ENCODE assay signal across 8 mouse cellular contexts in genomic region chr2:94405397-94406082, GRCm38 (mm10). TPM values are rescaled to one million over a fixed set of nuclear protein-coding genes. Genes with fewer than 3 reads are reported as not detected.
A peak's percentile ranks its signal among the peaks of the same experiment; 100 is the strongest.
DNase-seq lines count a peak whose midpoint lies in the region; ATAC-seq and TF ChIP-seq lines count a peak whose summit lies in the region.

No protein-coding gene starts in this region.

- no peak for ATAC-seq in forebrain, embryonic 14.5 days
- no peak for ATAC-seq in limb, embryonic 11.5 days (ENCODE audit: insufficient number of reproducible peaks, low FRiP score, low TSS enrichment, low read depth)
- no peak for ATAC-seq in midbrain, embryonic 11.5 days (ENCODE audit: low FRiP score)

- peak overlapping the region; percentile 94 for H3K4me3 ChIP-seq in left cerebral cortex, adult 2 months
- peak overlapping the region; percentile 94 for H3K4me3 ChIP-seq in forebrain, embryonic 14.5 days (ENCODE audit: low read depth, low read length)
- H3K4me3 ChIP-seq in limb, embryonic 11.5 days (ENCODE audit: low read depth, low read length) = peak overlapping the region; percentile 94
- peak overlapping the region; percentile 78 for H3K4me3 ChIP-seq in midbrain, embryonic 11.5 days (ENCODE audit: low read depth, low read length)

- intact Hi-C loops in left cerebral cortex, adult 2 months (cut with DNase I) = no loop called here
- intact Hi-C loops in left cerebral cortex, postnatal 36 days (cut with DNase I) = no loop called here

- H3K4me2 ChIP-seq in forebrain, embryonic 14.5 days (ENCODE audit: low read length) = peak overlapping the region; percentile 87
- H3K4me2 ChIP-seq in limb, embryonic 11.5 days (ENCODE audit: low read depth, severe bottlenecking) = peak overlapping the region; percentile 75
- H3K4me2 ChIP-seq in midbrain, embryonic 11.5 days = peak overlapping the region; percentile 72

- peak overlapping the region; percentile 93 for H3K27ac ChIP-seq in left cerebral cortex, adult 2 months
- H3K27ac ChIP-seq in forebrain, embryonic 14.5 days (ENCODE audit: low read depth, low read length) = no peak overlapping the region
- no peak overlapping the region; the same call in 1 of the 2 replicates for H3K27ac ChIP-seq in limb, embryonic 11.5 days (replicated peaks; ENCODE audit: low read depth, low read length)
- H3K27ac ChIP-seq in midbrain, embryonic 11.5 days (ENCODE audit: low read depth, low read length) = no peak overlapping the region

- WGBS in forebrain, embryonic 14.5 days = 8% methylated on average over 21 of the region's 21 CpGs
- WGBS in limb, embryonic 11.5 days = 6% methylated on average over 21 of the region's 21 CpGs
- 18% methylated on average over 21 of the region's 21 CpGs for WGBS in midbrain, embryonic 11.5 days

- DNase-seq in left cerebral cortex, adult 2 months (ENCODE audit: extremely low spot score in 1 of 2, low spot score in 2 of 2) = peak in 1 of 2 experiments; percentile 19
- no peak for DNase-seq in left cerebral cortex, postnatal 36 days (ENCODE audit: low spot score in 2 of 2)
- peak; percentile 58 for DNase-seq in adipocyte (ENCODE audit: low spot score)
- peak; percentile 49 for DNase-seq in forebrain, embryonic 14.5 days (ENCODE audit: low spot score)
- peak; percentile 56 for DNase-seq in limb, embryonic 11.5 days (ENCODE audit: low spot score)
- no peak for DNase-seq in midbrain, embryonic 11.5 days (ENCODE audit: low spot score, missing footprints)
- DNase-seq in ovary, adult 18-20 months (ENCODE audit: low spot score) = no peak
- DNase-seq in cerebellum, adult 18-20 months = no peak

- TF ChIP-seq CTCF in left cerebral cortex, adult 2 months (IDR thresholded peaks at IDR 0.05) = peak; percentile 18

- no peaks in the 10 kb centered on the region for H3K9me3 ChIP-seq in forebrain, embryonic 14.5 days (replicated peaks; ENCODE audit: control insufficient read depth, low read length)
- no peaks in the 10 kb centered on the region for H3K9me3 ChIP-seq in limb, embryonic 11.5 days (ENCODE audit: control insufficient read depth, low read length)
- H3K9me3 ChIP-seq in midbrain, embryonic 11.5 days (ENCODE audit: control insufficient read depth, low read length) = no peaks in the 10 kb centered on the region

- H3K4me1 ChIP-seq in forebrain, embryonic 14.5 days (ENCODE audit: control insufficient read depth, insufficient read depth, low read length) = peaks cover 9% of the 10 kb centered on the region
- no peaks in the 10 kb centered on the region for H3K4me1 ChIP-seq in limb, embryonic 11.5 days (ENCODE audit: control insufficient read depth, insufficient read depth, low read length)
- peaks cover 16% of the 10 kb centered on the region for H3K4me1 ChIP-seq in midbrain, embryonic 11.5 days (ENCODE audit: control insufficient read depth, insufficient read depth, low read length)

- H3K27me3 ChIP-seq in forebrain, embryonic 14.5 days (replicated peaks; ENCODE audit: control insufficient read depth, insufficient read depth, low read length) = no peaks in the 10 kb centered on the region
- H3K27me3 ChIP-seq in limb, embryonic 11.5 days (ENCODE audit: control insufficient read depth, insufficient read depth, low read length) = no peaks in the 10 kb centered on the region
- no peaks in the 10 kb centered on the region for H3K27me3 ChIP-seq in midbrain, embryonic 11.5 days (ENCODE audit: control insufficient read depth, insufficient read depth, low read length)

- H3K9ac ChIP-seq in forebrain, embryonic 14.5 days (ENCODE audit: low read length) = peak overlapping the region; percentile 90
- peak overlapping the region; percentile 93; the same call in 1 of the 2 replicates for H3K9ac ChIP-seq in limb, embryonic 11.5 days (ENCODE audit: low read length)
- peak overlapping the region; percentile 88 for H3K9ac ChIP-seq in midbrain, embryonic 11.5 days (ENCODE audit: low read length)

- H3K36me3 ChIP-seq in forebrain, embryonic 14.5 days (ENCODE audit: control insufficient read depth, insufficient read depth, low read length) = peaks cover 4% of the 10 kb centered on the region
- no peaks in the 10 kb centered on the region for H3K36me3 ChIP-seq in limb, embryonic 11.5 days (ENCODE audit: control insufficient read depth, insufficient read depth, low read length)
- no peaks in the 10 kb centered on the region for H3K36me3 ChIP-seq in midbrain, embryonic 11.5 days (ENCODE audit: control insufficient read depth, insufficient read depth, low read length)

RNA-seq across cellular contexts. Expression of gene Ttc17, which starts 0.9 kb away (rescaled TPM):
- 10 to 100 TPM; 33.5 to 35.4 TPM for total RNA-seq in left cerebral cortex, adult 2 months (2021)
- total RNA-seq in left cerebral cortex, postnatal 36 days (2021) = 10 to 100 TPM; 30.3 to 37.4 TPM
- 19.1 and 21.7 TPM in 2 replicates for polyA plus RNA-seq in forebrain, embryonic 14.5 days (2014; fragmentation: Nextera tagmentation; extraction: Ambion mirVana)
- 13.2 and 13.3 TPM in 2 replicates for polyA plus RNA-seq in limb, embryonic 11.5 days (2014; fragmentation: Nextera tagmentation; extraction: Ambion mirVana)
- polyA plus RNA-seq in midbrain, embryonic 11.5 days (2014; fragmentation: Nextera tagmentation; extraction: Ambion mirVana) = 12.5 and 15.3 TPM in 2 replicates

RNA-seq across cellular contexts. Expression of gene Api5, which starts 32.4 kb away (rescaled TPM):
- total RNA-seq in left cerebral cortex, adult 2 months (2021) = 10 to 100 TPM; 57.1 to 64.9 TPM
- total RNA-seq in left cerebral cortex, postnatal 36 days (2021) = 10 to 100 TPM; 56.9 to 58.9 TPM
- polyA plus RNA-seq in forebrain, embryonic 14.5 days (2014; fragmentation: Nextera tagmentation; extraction: Ambion mirVana) = 144 and 146 TPM in 2 replicates
- polyA plus RNA-seq in limb, embryonic 11.5 days (2014; fragmentation: Nextera tagmentation; extraction: Ambion mirVana) = 219 and 232 TPM in 2 replicates
- 252 and 261 TPM in 2 replicates for polyA plus RNA-seq in midbrain, embryonic 11.5 days (2014; fragmentation: Nextera tagmentation; extraction: Ambion mirVana)

Comparison
In these comparisons a context has a peak if more than half of its experiments do, and no peak if none do; other contexts are left out.
1. DNase-seq: peak in adipocyte (single experiment), forebrain, embryonic 14.5 days (single experiment) and limb, embryonic 11.5 days (single experiment); none in left cerebral cortex, postnatal 36 days (0 of 2), midbrain, embryonic 11.5 days (single experiment), ovary, adult 18-20 months (single experiment) and cerebellum, adult 18-20 months (0 of 2).
2. Peak in every context shown above with its lines, with median percentiles within 50 percentile points of each other: H3K4me3 ChIP-seq, H3K4me2 ChIP-seq and H3K9ac ChIP-seq.